ENCODE assay signal across 26 mouse cellular contexts in the genomic region with DNA sequence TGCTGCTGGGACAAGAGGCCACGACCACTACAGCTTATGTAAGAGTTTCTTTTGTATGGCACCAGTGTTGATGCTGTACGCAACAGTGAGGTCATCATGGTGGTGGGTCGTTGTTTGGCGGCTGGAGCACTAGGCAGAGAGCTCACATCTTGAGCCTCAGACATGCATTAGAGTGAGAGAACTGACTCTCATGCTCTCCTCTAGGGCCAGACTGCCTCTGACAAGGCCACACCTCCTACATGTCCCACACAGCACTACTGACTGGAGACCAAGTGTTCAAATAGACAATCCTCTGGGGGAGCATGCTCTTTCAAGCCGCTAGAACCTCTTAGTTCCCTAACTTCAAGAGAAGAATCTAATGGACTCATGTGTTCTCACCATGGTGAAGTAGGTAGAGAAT. TPM values are rescaled to one million over a fixed set of nuclear protein-coding genes. Genes with fewer than 3 reads are reported as not detected.
DNase-seq lines count a peak whose midpoint lies in the region; ATAC-seq and TF ChIP-seq lines count a peak whose summit lies in the region.
"Had no signal": no experiment of that assay in that cellular context is flagged by ENCODE, and none has a peak within 500 bp of the region (broad histone marks: within the 10 kb centered on the region; RNA-seq: fewer than 3 reads in every experiment).

No protein-coding gene starts in this region.

- H3K79me2 ChIP-seq in heart, adult 2 months (replicated peaks; ENCODE audit: control insufficient read depth, insufficient read depth, low read length), result peaks cover 12% of the 10 kb centered on the region

- no peak for DNase-seq in heart, adult 2 months
- DNase-seq in kidney, adult 18-20 months, result no peak
- DNase-seq in testis, postnatal 14 days (ENCODE audit: low spot score), result no peak
- DNase-seq in cerebellum, adult 11-12 months, result no peak
- DNase-seq: adrenal gland, postnatal 25 days; cerebellum, adult 2 months; cerebellum, postnatal 14 days; gastrocnemius, postnatal 14 days; heart, postnatal 36 days; kidney, postnatal 4 days; lung, postnatal 4 days; right cerebral cortex, postnatal 4 days; thymus, adult 18-20 months; thymus, postnatal 25 days had no signal

- no peak overlapping the region for H3K4me3 ChIP-seq in heart, embryonic 11.5 days (ENCODE audit: low read depth, low read length)
- no peak overlapping the region for H3K4me3 ChIP-seq in heart, adult 2 months
- no peak overlapping the region for H3K4me3 ChIP-seq in kidney, embryonic 15.5 days (replicated peaks)
- H3K4me3 ChIP-seq in intestine, embryonic 15.5 days (replicated peaks), result no peak overlapping the region
- H3K4me3 ChIP-seq in stomach, embryonic 15.5 days (replicated peaks), result no peak overlapping the region
- H3K4me3 ChIP-seq: heart, embryonic 15.5 days; megakaryocyte, embryonic 14.5 days; midbrain, embryonic 13.5 days; neural tube, embryonic 13.5 days had no signal

- no peak overlapping the region for H3K9ac ChIP-seq in heart, embryonic 11.5 days (ENCODE audit: low read depth, low read length)
- H3K9ac ChIP-seq in heart, adult 2 months (ENCODE audit: low read depth, low read length), result no peak overlapping the region
- H3K9ac ChIP-seq in kidney, embryonic 15.5 days, result no peak overlapping the region
- H3K9ac ChIP-seq in intestine, embryonic 15.5 days, result no peak overlapping the region
- H3K9ac ChIP-seq in stomach, embryonic 15.5 days, result no peak overlapping the region
- H3K9ac ChIP-seq: heart, embryonic 15.5 days; hindbrain, embryonic 14.5 days; midbrain, embryonic 13.5 days; neural tube, embryonic 13.5 days had no signal

- no peaks in the 10 kb centered on the region for H3K36me3 ChIP-seq in heart, embryonic 11.5 days (ENCODE audit: control insufficient read depth, insufficient read depth, low read length)
- H3K36me3 ChIP-seq in heart, adult 2 months (ENCODE audit: control insufficient read depth, insufficient read depth, low read length), result 0 out of 2 replicates have a peak, but pooled peaks cover 1% of the 10 kb centered on the region
- 0 out of 2 replicates have a peak, but pooled peaks cover 4% of the 10 kb centered on the region for H3K36me3 ChIP-seq in kidney, embryonic 15.5 days
- H3K36me3 ChIP-seq in intestine, embryonic 15.5 days, result no peaks in the 10 kb centered on the region
- 0 out of 2 replicates have a peak, but pooled peaks cover 4% of the 10 kb centered on the region for H3K36me3 ChIP-seq in stomach, embryonic 15.5 days
- H3K36me3 ChIP-seq: heart, embryonic 15.5 days had no signal

- H3K4me1 ChIP-seq in heart, embryonic 11.5 days (ENCODE audit: control insufficient read depth, insufficient read depth, low read length), result peaks cover 29% of the 10 kb centered on the region
- H3K4me1 ChIP-seq in heart, adult 2 months (ENCODE audit: control insufficient read depth, insufficient read depth, low read length), result peaks cover 3% of the 10 kb centered on the region
- peaks cover 3% of the 10 kb centered on the region; the same call in 1 of the 2 replicates for H3K4me1 ChIP-seq in kidney, embryonic 15.5 days
- H3K4me1 ChIP-seq in intestine, embryonic 15.5 days (replicated peaks), result peaks cover 9% of the 10 kb centered on the region
- H3K4me1 ChIP-seq in stomach, embryonic 15.5 days, result peaks cover 14% of the 10 kb centered on the region; the same call in 1 of the 2 replicates
- H3K4me1 ChIP-seq: neural tube, embryonic 13.5 days had no signal

- TF ChIP-seq POLR2A in heart, adult 2 months (IDR thresholded peaks at IDR 0.05; ENCODE audit: insufficient read depth, low read depth, low read length), result no peak

- WGBS in heart, embryonic 11.5 days (ENCODE audit: insufficient replicate concordance), result 89% methylated on average over 5 of the region's 5 CpGs
- WGBS in heart, adult 2 months, result 94% methylated on average over 5 of the region's 5 CpGs
- 93% methylated on average over 5 of the region's 5 CpGs for WGBS in kidney, embryonic 15.5 days
- WGBS in intestine, embryonic 15.5 days, result 84% methylated on average over 5 of the region's 5 CpGs
- 88% methylated on average over 5 of the region's 5 CpGs for WGBS in stomach, embryonic 15.5 days

- TF ChIP-seq EP300 in heart, adult 2 months (IDR thresholded peaks at IDR 0.05; ENCODE audit: insufficient read depth, low read depth, low read length), result no peak

- no peaks in the 10 kb centered on the region for H3K27me3 ChIP-seq in heart, embryonic 11.5 days (ENCODE audit: control insufficient read depth, insufficient read depth, low read length)
- H3K27me3 ChIP-seq in heart, adult 2 months (ENCODE audit: control insufficient read depth, insufficient read depth, low read length), result no peaks in the 10 kb centered on the region
- H3K27me3 ChIP-seq in kidney, embryonic 15.5 days, result no peaks in the 10 kb centered on the region
- no peaks in the 10 kb centered on the region for H3K27me3 ChIP-seq in intestine, embryonic 15.5 days (replicated peaks)
- no peaks in the 10 kb centered on the region for H3K27me3 ChIP-seq in stomach, embryonic 15.5 days (replicated peaks)
- H3K27me3 ChIP-seq: heart, embryonic 15.5 days; megakaryocyte, embryonic 14.5 days; midbrain, embryonic 13.5 days; neural tube, embryonic 13.5 days; Patski had no signal

- ATAC-seq in heart, embryonic 11.5 days (replicated peaks; ENCODE audit: insufficient number of reproducible peaks, low FRiP score, low TSS enrichment), result no peak
- ATAC-seq in kidney, embryonic 15.5 days (replicated peaks; ENCODE audit: low FRiP score), result 0 out of 2 replicates have a peak, but pooled peaks have one; percentile 6
- ATAC-seq in intestine, embryonic 15.5 days, result peak; percentile 50; the same call in 1 of the 2 replicates
- ATAC-seq in stomach, embryonic 15.5 days (ENCODE audit: insufficient read depth, low FRiP score, low read depth), result no peak
- ATAC-seq: forebrain, embryonic 14.5 days; inflammation-experienced regulatory T-cells, adult 6 months; midbrain, embryonic 13.5 days; Patski had no signal

- intact Hi-C loops in heart, adult 2 months (cut with DNase I), result no loop called here

- H3K27ac ChIP-seq in heart, embryonic 11.5 days (ENCODE audit: low read depth, low read length), result peak overlapping the region; percentile 59; the same call in 1 of the 2 replicates
- H3K27ac ChIP-seq in heart, adult 2 months, result no peak overlapping the region
- H3K27ac ChIP-seq in kidney, embryonic 15.5 days, result no peak overlapping the region
- H3K27ac ChIP-seq in intestine, embryonic 15.5 days, result peak overlapping the region; percentile 72
- peak overlapping the region; percentile 40; the same call in 1 of the 2 replicates for H3K27ac ChIP-seq in stomach, embryonic 15.5 days
- H3K27ac ChIP-seq: hindbrain, embryonic 14.5 days; midbrain, embryonic 13.5 days; neural tube, embryonic 13.5 days had no signal

- no peak overlapping the region for H3K4me2 ChIP-seq in heart, embryonic 11.5 days
- no peak overlapping the region for H3K4me2 ChIP-seq in kidney, embryonic 15.5 days
- H3K4me2 ChIP-seq in intestine, embryonic 15.5 days (replicated peaks), result peak overlapping the region; percentile 18; the same call in 1 of the 2 replicates
- no peak overlapping the region for H3K4me2 ChIP-seq in stomach, embryonic 15.5 days
- H3K4me2 ChIP-seq: hindbrain, embryonic 14.5 days; midbrain, embryonic 13.5 days; neural tube, embryonic 13.5 days had no signal

- H3K9me3 ChIP-seq in heart, embryonic 11.5 days (replicated peaks; ENCODE audit: control insufficient read depth, low read length), result no peaks in the 10 kb centered on the region
- H3K9me3 ChIP-seq in kidney, embryonic 15.5 days (replicated peaks), result no peaks in the 10 kb centered on the region
- H3K9me3 ChIP-seq in intestine, embryonic 15.5 days, result no peaks in the 10 kb centered on the region
- H3K9me3 ChIP-seq in stomach, embryonic 15.5 days, result no peaks in the 10 kb centered on the region
- H3K9me3 ChIP-seq: heart, embryonic 15.5 days; megakaryocyte, embryonic 14.5 days; midbrain, embryonic 13.5 days; neural tube, embryonic 13.5 days had no signal

- no peak for TF ChIP-seq CTCF in heart, adult 2 months (IDR thresholded peaks at IDR 0.05)

RNA-seq across cellular contexts. Expression of gene Akap9, which starts 11.5 kb away (rescaled TPM):
- polyA plus RNA-seq in heart, embryonic 11.5 days (2014; fragmentation: Nextera tagmentation; extraction: Ambion mirVana), result 85.8 and 99.1 TPM in 2 replicates
- 10 to 100 TPM; 37.5 to 45.3 TPM for total RNA-seq in heart, adult 2 months (2021)
- polyA plus RNA-seq in heart, adult 2 months (2012; rRNA removed), result 4.4 and 6.8 TPM in 2 replicates
- polyA plus RNA-seq in kidney, embryonic 15.5 days (2015; fragmentation: Nextera tagmentation; extraction: Ambion mirVana), result 124 and 126 TPM in 2 replicates
- 118 and 131 TPM in 2 replicates for polyA plus RNA-seq in intestine, embryonic 15.5 days (2015; fragmentation: Nextera tagmentation; extraction: Ambion mirVana)
- 134 and 154 TPM in 2 replicates for polyA plus RNA-seq in stomach, embryonic 15.5 days (2015; fragmentation: Nextera tagmentation; extraction: Ambion mirVana)

RNA-seq across cellular contexts. Expression of gene Mterf1a, which starts 45.6 kb away (rescaled TPM):
- 6.9 and 8.2 TPM in 2 replicates for polyA plus RNA-seq in heart, embryonic 11.5 days (2014; fragmentation: Nextera tagmentation; extraction: Ambion mirVana)
- 1 to 10 TPM; 2.4 to 3.7 TPM for total RNA-seq in heart, adult 2 months (2021)
- polyA plus RNA-seq in heart, adult 2 months (2012; rRNA removed), result 0.70 and 1.5 TPM in 2 replicates
- 7.8 and 9.9 TPM in 2 replicates for polyA plus RNA-seq in kidney, embryonic 15.5 days (2015; fragmentation: Nextera tagmentation; extraction: Ambion mirVana)
- polyA plus RNA-seq in intestine, embryonic 15.5 days (2015; fragmentation: Nextera tagmentation; extraction: Ambion mirVana), result 7.4 and 9.0 TPM in 2 replicates
- 8.6 and 8.9 TPM in 2 replicates for polyA plus RNA-seq in stomach, embryonic 15.5 days (2015; fragmentation: Nextera tagmentation; extraction: Ambion mirVana)

Comparison
In these comparisons a context has a peak if more than half of its experiments do, and no peak if none do; other contexts are left out.
1. H3K27ac ChIP-seq: peak in heart, embryonic 11.5 days (single experiment), intestine, embryonic 15.5 days (single experiment) and stomach, embryonic 15.5 days (single experiment); none in heart, adult 2 months (single experiment) and kidney, embryonic 15.5 days (single experiment).
2. RNA of gene Akap9, which starts 11.5 kb away (polyA plus RNA-seq): 134 to 154 TPM in stomach, embryonic 15.5 days, 124 to 126 TPM in kidney, embryonic 15.5 days, 118 to 131 TPM in intestine, embryonic 15.5 days and 85.8 to 99.1 TPM in heart, embryonic 11.5 days; 4.4 to 6.8 TPM in heart, adult 2 months; every median in the first group is over 10 times any median in the second.
3. ATAC-seq: peak in kidney, embryonic 15.5 days (single experiment) and intestine, embryonic 15.5 days (single experiment); none in heart, embryonic 11.5 days (single experiment) and stomach, embryonic 15.5 days (single experiment).